Mouse (Mus musculus) heart, adult 2 months (tissue): ENCODE results near the gene Arsg. TPM values are rescaled to one million over a fixed set of nuclear protein-coding genes. Genes with fewer than 3 reads are reported as not detected.

ENCODE experiments used
- DNase-seq, 2 experiments: peaks; one replicate each; pipeline ENCODE4 v3.0.0; 2021
- H3K27ac ChIP-seq: fragments of 200-600 bp; 2 replicates; pipeline ENCODE4 v1.8.1; 2022
- H3K27me3 ChIP-seq: fragments of 200-500 bp; 2 replicates; pipeline ENCODE4 v1.6.1; 2012; ENCODE audit warnings: mild to moderate bottlenecking, low read length, inconsistent platforms, mixed read lengths; ENCODE audit not compliant: control insufficient read depth, insufficient read depth
- H3K36me3 ChIP-seq: fragments of 200-500 bp; 2 replicates; pipeline ENCODE4 v1.6.1; 2012; ENCODE audit warnings: low read length, inconsistent platforms; ENCODE audit not compliant: control insufficient read depth, insufficient read depth
- H3K4me1 ChIP-seq: fragments of 200-500 bp; 2 replicates; pipeline ENCODE4 v1.6.1; 2011; ENCODE audit warnings: low read length; ENCODE audit not compliant: control insufficient read depth, insufficient read depth
- H3K4me3 ChIP-seq: fragments of 200-600 bp; 2 replicates; pipeline ENCODE4 v1.8.1; 2022
- H3K79me2 ChIP-seq: fragments of 200-500 bp; replicated peaks from 2 replicates; pipeline ENCODE4 v1.6.1; 2012; ENCODE audit warnings: mild to moderate bottlenecking, inconsistent platforms, low read length, moderate library complexity, mixed read lengths; ENCODE audit not compliant: control insufficient read depth, insufficient read depth
- H3K9ac ChIP-seq: fragments of 200-500 bp; 2 replicates; pipeline ENCODE4 v1.6.1; 2012; ENCODE audit warnings: low read depth, mild to moderate bottlenecking, control low read depth, inconsistent platforms, low read length, mixed read lengths
- CTCF ChIP-seq: fragments of 200-600 bp; IDR thresholded peaks from 2 replicates; pipeline ENCODE4 v1.8.1; 2022; ENCODE audit warnings: antibody characterized with exemption, mild to moderate bottlenecking, moderate library complexity
- EP300 ChIP-seq: fragments of 200-500 bp; IDR thresholded peaks from 2 replicates; pipeline ENCODE4 v1.6.1; 2011; ENCODE audit warnings: low read depth, low read length, control low read depth; ENCODE audit not compliant: insufficient read depth
- POLR2A ChIP-seq: fragments of 200-500 bp; IDR thresholded peaks from 2 replicates; pipeline ENCODE4 v1.6.1; 2011; ENCODE audit warnings: mild to moderate bottlenecking, low read depth, low read length, control low read depth; ENCODE audit not compliant: insufficient read depth
- WGBS: fragments of 180-500 bp; shearing (Covaris S2); methylation state at CpG from one replicate; pipeline ENCODE4 v1.1.7; 2018; 5-methylcytosine and 5-hydroxymethylcytosine counted together
- intact Hi-C: fragments of 180-260 bp; cut with DNase I; formaldehyde crosslinking; loops from one replicate; pipeline ENCODE4 v1.15.1; 2025
- polyA plus RNA-seq: library from polyadenylated mRNA; depleted of rRNA; stranded (reverse); fragments of >200 nt; gene quantifications from 2 replicates; pipeline ENCODE4 v1.2.3, GENCODE M21; 2012
- total RNA-seq, 2 experiments: library from RNA; stranded (reverse); gene quantifications; 2 replicates each; pipeline ENCODE4 v1.2.3; 2021

Gene Arsg
- total and polyA plus RNA-seq, 3 experiments, result 1.2 to 1.5 (median 1.3) TPM

DNA sequence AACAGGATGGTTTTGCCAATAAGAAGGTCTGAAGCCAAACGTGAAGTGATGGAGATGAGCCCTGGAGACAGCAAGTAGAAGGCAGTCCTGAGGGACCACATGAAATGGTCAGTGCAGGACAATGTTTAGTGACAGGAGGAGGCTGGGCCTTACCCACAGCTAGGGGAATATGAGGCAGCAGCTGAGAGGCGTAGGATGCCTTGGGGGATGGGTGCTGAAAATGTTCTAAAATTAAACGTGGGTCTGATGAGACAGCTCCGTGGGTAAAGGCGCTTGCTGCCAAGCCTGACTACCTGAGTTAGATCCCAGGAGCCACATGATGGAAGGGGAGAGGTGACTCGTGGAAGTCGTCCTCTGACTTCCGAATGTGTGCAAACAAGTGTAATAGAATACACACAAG lies 116.8 kb downstream of the Arsg start:
- Histone ChIP-seq H3K9ac (no peak overlapping the region), H3K27ac (peak overlapping the region; percentile 54), H3K79me2 (no peaks in the 10 kb centered on the region), H3K27me3 (no peaks in the 10 kb centered on the region), H3K4me3 (no peak overlapping the region), H3K36me3 (peaks cover 2% of the 10 kb centered on the region; the same call in 1 of the 2 replicates), H3K4me1 (peaks cover 15% of the 10 kb centered on the region)
- WGBS, result 54% methylated on average over 8 of the region's 8 CpGs
- TF ChIP-seq POLR2A, result no peak
- peak; percentile 43; the same call in 1 of the 2 replicates for TF ChIP-seq EP300
- peak; percentile 13; the same call in 1 of the 2 replicates for TF ChIP-seq CTCF
- intact Hi-C loops, result no loop called here
- peak in 1 of 2 experiments; percentile 63 for DNase-seq

DNA sequence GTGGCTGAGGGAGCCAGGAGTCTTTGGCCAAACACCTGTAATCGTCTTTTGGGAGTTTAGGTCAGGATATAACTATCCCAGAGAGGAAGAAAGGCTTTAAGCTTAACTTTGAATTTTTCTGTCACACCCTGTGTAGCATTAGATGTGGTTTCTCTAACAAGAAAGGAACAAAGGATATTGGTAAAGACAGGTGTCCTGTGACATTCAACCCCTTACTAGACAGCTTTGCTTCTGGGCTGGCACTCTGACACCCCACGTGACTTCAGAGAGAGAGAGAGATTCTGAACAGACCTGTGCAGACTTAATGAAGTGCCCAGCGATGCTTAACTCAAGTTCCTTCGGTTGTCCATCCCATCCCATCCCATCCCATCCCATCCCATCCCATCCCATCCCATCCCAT lies 118.3 kb downstream of the Arsg start:
- Histone ChIP-seq H3K4me3 (no peak overlapping the region), H3K4me1 (peaks cover 13% of the 10 kb centered on the region), H3K27me3 (no peaks in the 10 kb centered on the region), H3K9ac (no peak overlapping the region), H3K79me2 (no peaks in the 10 kb centered on the region), H3K27ac (no peak overlapping the region), H3K36me3 (peaks cover 4% of the 10 kb centered on the region; the same call in 1 of the 2 replicates)
- no peak for TF ChIP-seq POLR2A
- intact Hi-C loops, result no loop called here
- no peak for DNase-seq
- WGBS, result 88% methylated on average over 4 of the region's 4 CpGs

DNA sequence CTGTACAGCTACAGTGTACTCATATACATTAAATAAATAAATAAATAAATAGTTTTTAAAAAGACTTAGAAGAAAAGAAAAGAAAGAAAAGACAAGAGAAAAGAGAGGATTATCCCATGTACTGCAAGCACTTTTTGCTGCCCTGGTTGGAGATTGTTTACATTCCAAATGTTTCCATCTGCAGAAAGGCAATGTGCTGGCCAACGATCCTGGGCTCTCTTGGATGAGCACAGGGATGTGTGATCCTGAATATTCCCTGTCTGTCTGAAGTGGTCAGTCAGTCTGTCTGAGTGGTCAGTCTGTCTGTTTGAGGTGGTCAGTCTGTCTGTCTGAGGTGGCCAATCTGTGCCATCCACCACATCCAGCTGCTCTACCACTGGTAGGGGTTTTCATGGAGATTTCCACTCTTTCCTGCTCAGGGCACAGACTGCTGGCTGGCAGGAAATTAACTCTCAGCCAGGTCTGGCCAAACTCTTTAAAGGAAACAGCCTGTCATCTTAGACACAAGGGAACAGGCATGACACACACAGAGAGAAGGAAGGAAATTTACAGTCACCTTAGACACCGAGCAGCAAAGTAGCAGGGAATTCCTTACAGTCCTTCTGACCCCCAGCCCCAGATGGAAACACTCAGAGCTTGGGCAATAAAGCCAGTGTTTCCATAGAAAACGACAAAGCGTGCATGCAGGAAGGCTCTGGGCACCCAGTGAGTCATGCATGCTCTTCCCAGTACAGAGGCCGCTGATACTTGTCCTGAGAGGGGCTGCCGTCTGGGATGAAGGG lies 120.2 kb downstream of the Arsg start:
- no peak for DNase-seq
- no peak overlapping the region for H3K4me3 ChIP-seq
- no peak overlapping the region for H3K27ac ChIP-seq
- TF ChIP-seq CTCF, result no peak
- TF ChIP-seq EP300, result no peak
- TF ChIP-seq POLR2A, result no peak
- no peak overlapping the region for H3K9ac ChIP-seq
- no peaks in the 10 kb centered on the region for H3K79me2 ChIP-seq
- H3K27me3 ChIP-seq, result no peaks in the 10 kb centered on the region
- intact Hi-C loops, result no loop called here
- peaks cover 8% of the 10 kb centered on the region for H3K4me1 ChIP-seq
- H3K36me3 ChIP-seq, result peaks cover 2% of the 10 kb centered on the region; the same call in 1 of the 2 replicates
- 45% methylated on average over 6 of the region's 6 CpGs for WGBS

DNA sequence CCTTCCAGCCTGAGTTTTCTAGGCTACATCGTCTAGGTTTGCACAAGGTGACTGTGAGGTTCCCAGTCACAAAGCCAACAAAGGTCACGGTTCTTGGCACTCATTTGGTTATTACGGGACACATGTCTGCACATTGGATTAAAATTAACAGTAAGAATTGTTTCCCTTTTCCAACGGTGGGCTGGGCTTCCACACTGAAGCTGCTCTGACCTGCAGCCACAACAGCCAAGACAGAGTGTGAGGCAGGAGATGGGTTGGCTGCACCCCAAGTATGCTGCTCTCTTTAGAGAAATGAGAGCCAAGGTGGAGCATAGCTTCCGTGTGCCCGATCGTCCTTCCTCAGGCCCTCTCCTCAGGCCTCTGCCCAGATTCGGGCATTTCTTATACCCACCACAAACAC lies 121.6 kb downstream of the Arsg start:
- TF ChIP-seq CTCF (no peak), EP300 (0 out of 2 replicates have a peak, but pooled peaks have one; percentile 21)
- peak; percentile 34 to 54 for DNase-seq
- H3K79me2 ChIP-seq, result no peaks in the 10 kb centered on the region
- peaks cover 2% of the 10 kb centered on the region; the same call in 1 of the 2 replicates for H3K36me3 ChIP-seq
- H3K27me3 ChIP-seq, result no peaks in the 10 kb centered on the region
- intact Hi-C loops, result no loop called here
- peaks cover 8% of the 10 kb centered on the region for H3K4me1 ChIP-seq
- H3K27ac ChIP-seq, result peak overlapping the region; percentile 64
- H3K4me3 ChIP-seq, result no peak overlapping the region
- 34% methylated on average over 8 of the region's 8 CpGs for WGBS
- no peak overlapping the region for H3K9ac ChIP-seq

DNA sequence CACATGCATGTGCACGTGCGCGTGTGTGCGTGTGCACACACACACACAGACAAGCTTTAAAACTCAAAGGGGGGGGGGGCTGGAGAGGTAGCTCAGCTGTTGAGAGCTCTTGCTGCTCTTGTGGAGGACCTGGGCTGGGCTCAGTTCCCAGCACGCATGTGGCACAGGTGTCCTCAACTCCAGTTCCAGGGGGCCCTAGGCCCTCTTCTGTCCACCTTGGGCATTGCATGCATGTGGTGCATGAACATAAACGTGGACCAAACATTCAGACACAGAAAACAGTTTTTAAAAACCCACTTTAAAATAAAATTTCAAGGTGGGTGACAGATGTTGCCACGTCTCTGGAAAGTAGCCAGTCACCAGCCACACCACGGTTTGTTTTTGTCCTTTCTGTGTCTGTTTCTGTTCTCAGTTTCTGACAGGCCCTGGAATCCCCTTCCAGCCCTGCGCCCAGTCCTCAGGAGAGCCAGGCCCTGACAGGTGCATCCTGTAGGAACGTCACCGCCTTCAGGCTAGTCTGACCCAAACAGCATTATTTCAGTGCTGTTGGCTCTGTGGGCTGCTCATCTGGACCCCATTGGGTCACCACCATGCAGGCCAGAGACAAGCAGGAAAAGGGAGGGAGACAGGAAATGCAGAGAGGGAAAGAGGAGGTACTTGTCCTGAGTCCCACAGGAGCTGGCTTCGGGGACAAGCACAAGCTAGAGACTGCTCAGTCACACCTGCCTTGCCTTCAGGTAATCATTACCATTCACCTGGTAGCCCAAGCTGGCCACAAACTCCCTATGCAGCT lies 125.8 kb downstream of the Arsg start:
- Histone ChIP-seq H3K36me3 (peaks cover 2% of the 10 kb centered on the region; the same call in 1 of the 2 replicates), H3K79me2 (no peaks in the 10 kb centered on the region), H3K4me3 (no peak overlapping the region), H3K27me3 (no peaks in the 10 kb centered on the region), H3K27ac (no peak overlapping the region), H3K9ac (no peak overlapping the region), H3K4me1 (peaks cover 6% of the 10 kb centered on the region)
- DNase-seq, result no peak
- intact Hi-C loops, result no loop called here
- TF ChIP-seq CTCF (peak; percentile 45), POLR2A (no peak)
- WGBS, result 62% methylated on average over 12 of the region's 12 CpGs

DNA sequence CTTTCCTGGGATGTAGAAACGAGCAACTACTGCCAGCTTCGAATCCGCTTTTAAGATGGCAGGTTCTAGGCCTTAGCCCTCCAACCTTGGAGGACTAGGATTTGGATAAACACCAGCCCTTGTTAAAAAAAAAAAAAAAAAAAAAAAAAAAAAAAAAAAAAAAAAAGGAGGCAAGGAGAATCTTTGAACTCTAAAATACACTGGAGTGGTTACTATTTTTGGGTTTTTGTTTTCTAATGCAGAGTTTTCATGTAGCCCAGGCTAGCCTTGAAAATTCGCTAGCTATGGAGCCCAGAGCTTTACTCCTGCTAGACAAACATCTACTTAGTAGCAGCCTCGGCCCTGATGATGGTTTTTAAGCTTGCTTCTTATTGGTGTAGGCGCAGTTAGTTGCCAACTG lies 134.4 kb downstream of the Arsg start:
- H3K9ac ChIP-seq, result no peak overlapping the region
- no peak for TF ChIP-seq EP300
- no peak for TF ChIP-seq POLR2A
- no peak for TF ChIP-seq CTCF
- H3K27me3 ChIP-seq, result no peaks in the 10 kb centered on the region
- peaks cover 3% of the 10 kb centered on the region; the same call in 1 of the 2 replicates for H3K79me2 ChIP-seq
- H3K36me3 ChIP-seq, result peaks cover 2% of the 10 kb centered on the region; the same call in 1 of the 2 replicates
- 90% methylated on average over 6 of the region's 6 CpGs for WGBS
- no peak for DNase-seq
- no peak overlapping the region for H3K27ac ChIP-seq
- H3K4me1 ChIP-seq, result peaks cover 3% of the 10 kb centered on the region; the same call in 1 of the 2 replicates
- H3K4me3 ChIP-seq, result no peak overlapping the region
- intact Hi-C loops, result no loop called here
